Mouse (Mus musculus) liver, embryonic 16.5 days (tissue): ENCODE results near the gene Car14. TPM values are rescaled to one million over a fixed set of nuclear protein-coding genes. Genes with fewer than 3 reads are reported as not detected.
"Not testable (repeated sequence)": the region's sequence is repeated elsewhere in the genome, so short reads cannot be mapped to it uniquely, and the experiment has no call there.

Experiments
- ATAC-seq: fragments of 200-750 bp; cut with Nextera tagmentation; 2 replicates; pipeline ENCODE4 v1.8.0; 2017; ENCODE audit warnings: low read depth, mild to moderate bottlenecking, moderate number of reproducible peaks, moderate library complexity
- H3K27ac ChIP-seq: fragments of 300-500 bp; sonication (generic); 2 replicates; pipeline ENCODE4 v1.5.1; 2014; ENCODE audit warnings: mild to moderate bottlenecking, low read length
- H3K27me3 ChIP-seq: fragments of 300-500 bp; sonication (generic); 2 replicates; pipeline ENCODE4 v1.6.1; 2014; ENCODE audit warnings: low read depth, low read length, mixed read lengths; ENCODE audit not compliant: control insufficient read depth, insufficient read depth
- H3K36me3 ChIP-seq: fragments of 300-500 bp; sonication (generic); 2 replicates; pipeline ENCODE4 v1.6.1; 2014; ENCODE audit warnings: mild to moderate bottlenecking; ENCODE audit not compliant: control insufficient read depth, insufficient read depth
- H3K4me1 ChIP-seq: fragments of 300-500 bp; sonication (generic); 2 replicates; pipeline ENCODE4 v1.6.1; 2014; ENCODE audit warnings: low read depth, low read length, mixed read lengths; ENCODE audit not compliant: control insufficient read depth
- H3K4me2 ChIP-seq: fragments of 300-500 bp; sonication (generic); 2 replicates; pipeline ENCODE4 v1.6.1; 2014; ENCODE audit warnings: low read depth, low read length, mixed read lengths
- H3K4me3 ChIP-seq: fragments of 300-500 bp; sonication (generic); 2 replicates; pipeline ENCODE4 v1.5.1; 2014; ENCODE audit warnings: low read depth, mild to moderate bottlenecking, low read length
- H3K9ac ChIP-seq: fragments of 300-500 bp; sonication (generic); 2 replicates; pipeline ENCODE4 v1.6.1; 2014; ENCODE audit warnings: low read depth, low read length
- H3K9me3 ChIP-seq: fragments of 300-500 bp; sonication (generic); replicated peaks from 2 replicates; pipeline ENCODE4 v1.6.1; 2016; ENCODE audit warnings: low read length; ENCODE audit not compliant: control insufficient read depth
- WGBS: fragments of 180-500 bp; shearing (Covaris S2); extraction: QIAGEN DNeasy Blood & Tissue Kit; methylation state at CpG from one replicate; pipeline ENCODE4 v1.1.7; 2014; ENCODE audit not compliant: insufficient replicate concordance; 5-methylcytosine and 5-hydroxymethylcytosine counted together
- polyA plus RNA-seq: library from polyadenylated mRNA; unstranded; fragments of >200 nt; fragmentation: Nextera tagmentation; extraction: Ambion mirVana; gene quantifications from 2 replicates; pipeline ENCODE4 v1.2.1, GENCODE M21; 2015

The Car14 gene
- polyA plus RNA-seq, 1 experiment from 2014 or later, result 15.4 TPM

DNA sequence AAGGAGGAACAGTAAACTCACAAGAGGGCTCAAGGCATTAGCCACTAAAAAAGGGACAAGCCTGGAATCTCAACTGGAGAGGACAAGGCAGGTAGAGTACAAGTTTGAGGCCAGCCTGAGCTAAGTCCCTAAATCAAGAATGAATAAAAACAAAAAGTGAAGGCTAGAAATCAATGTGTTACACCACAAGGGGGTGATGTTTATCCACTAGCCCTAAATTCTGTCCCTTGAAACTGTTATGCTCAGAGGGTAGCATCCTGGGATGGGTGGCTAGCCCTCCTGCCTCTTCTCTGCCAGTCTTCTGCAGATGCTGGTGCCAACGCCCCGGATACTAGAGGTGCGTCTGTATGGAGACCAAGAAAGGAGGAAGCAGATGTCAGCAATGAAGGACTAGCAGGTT, 44.2 kb downstream of the Car14 start:
- H3K36me3 ChIP-seq, result peaks cover 4% of the 10 kb centered on the region
- no peak overlapping the region for H3K4me3 ChIP-seq
- no peak for ATAC-seq
- 59% methylated on average over 3 of the region's 3 CpGs for WGBS
- no peaks in the 10 kb centered on the region for H3K9me3 ChIP-seq
- H3K27me3 ChIP-seq, result no peaks in the 10 kb centered on the region
- no peak overlapping the region for H3K27ac ChIP-seq
- H3K4me2 ChIP-seq, result no peak overlapping the region
- H3K9ac ChIP-seq, result no peak overlapping the region
- H3K4me1 ChIP-seq, result peaks cover 6% of the 10 kb centered on the region

DNA sequence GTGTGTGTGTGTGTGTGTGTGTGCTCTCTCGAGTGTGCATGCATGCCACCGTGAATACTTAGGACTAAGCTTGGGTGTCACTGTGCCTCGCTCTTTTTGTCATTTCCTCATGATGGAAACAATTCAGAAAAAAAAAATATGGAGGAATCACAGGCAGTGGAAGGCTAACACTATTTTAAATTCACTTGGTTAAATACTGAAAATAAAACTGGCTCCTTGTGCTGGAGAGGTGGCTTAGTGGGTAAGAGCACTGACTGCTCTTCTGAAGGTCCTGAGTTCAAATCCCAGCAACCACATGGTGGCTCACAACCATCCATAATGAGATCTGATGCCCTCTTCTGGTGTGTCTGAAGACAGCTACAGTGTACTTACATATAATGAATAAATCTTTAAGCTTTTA, 46.2 kb downstream of the Car14 start:
- H3K4me3 ChIP-seq, H3K27ac ChIP-seq, H3K4me1 ChIP-seq, H3K27me3 ChIP-seq, H3K36me3 ChIP-seq, H3K9me3 ChIP-seq, H3K9ac ChIP-seq, ATAC-seq, H3K4me2 ChIP-seq: not testable (repeated sequence)
- WGBS, result 63% methylated on average over 3 of the region's 3 CpGs

DNA sequence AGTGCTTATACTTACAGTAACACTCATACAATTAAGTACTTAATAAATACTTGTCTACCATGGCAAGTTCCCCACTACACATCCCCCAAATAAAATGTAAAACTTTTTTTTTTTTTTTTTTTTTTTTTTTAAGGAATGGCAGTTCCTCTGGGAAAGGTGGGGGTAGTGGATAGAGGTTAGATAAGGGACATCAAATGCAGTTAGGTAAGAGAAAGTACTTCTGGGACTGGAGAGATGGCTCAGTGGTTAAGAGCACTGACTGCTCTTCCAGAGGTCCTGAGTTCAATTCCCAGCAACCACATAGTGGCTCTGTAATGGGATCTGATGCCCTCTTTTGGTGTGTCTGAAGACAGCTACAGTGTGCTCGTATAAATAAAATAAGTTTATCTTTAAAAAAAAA, 47.4 kb downstream of the Car14 start:
- not testable (repeated sequence) for H3K9me3 ChIP-seq, H3K27me3 ChIP-seq, H3K9ac ChIP-seq, H3K4me1 ChIP-seq, H3K27ac ChIP-seq, ATAC-seq, H3K4me3 ChIP-seq, H3K4me2 ChIP-seq
- H3K36me3 ChIP-seq, result peaks cover 13% of the 10 kb centered on the region
- 72% methylated on average over 1 of the region's 1 CpGs for WGBS

DNA sequence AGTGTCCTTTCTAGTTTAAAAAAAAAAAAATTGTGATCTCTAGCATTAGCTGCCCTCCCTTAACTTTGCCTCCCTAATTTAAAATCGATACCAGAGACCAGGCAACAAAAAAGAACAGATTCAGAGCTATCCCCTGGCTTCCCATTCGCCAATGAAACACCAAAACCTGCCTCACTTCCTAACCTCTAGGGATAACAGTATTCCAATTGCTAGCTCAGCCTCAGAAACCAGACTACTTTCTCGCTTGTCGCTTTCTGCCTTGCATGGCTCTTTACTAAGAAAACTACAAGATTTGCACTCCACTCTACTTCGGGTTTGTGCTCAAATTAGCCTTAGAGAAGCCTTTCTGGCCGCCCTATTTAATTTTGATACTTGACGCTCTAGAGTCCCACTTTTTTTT, 48.4 kb downstream of the Car14 start:
- peak overlapping the region; percentile 79 for H3K4me2 ChIP-seq

DNA sequence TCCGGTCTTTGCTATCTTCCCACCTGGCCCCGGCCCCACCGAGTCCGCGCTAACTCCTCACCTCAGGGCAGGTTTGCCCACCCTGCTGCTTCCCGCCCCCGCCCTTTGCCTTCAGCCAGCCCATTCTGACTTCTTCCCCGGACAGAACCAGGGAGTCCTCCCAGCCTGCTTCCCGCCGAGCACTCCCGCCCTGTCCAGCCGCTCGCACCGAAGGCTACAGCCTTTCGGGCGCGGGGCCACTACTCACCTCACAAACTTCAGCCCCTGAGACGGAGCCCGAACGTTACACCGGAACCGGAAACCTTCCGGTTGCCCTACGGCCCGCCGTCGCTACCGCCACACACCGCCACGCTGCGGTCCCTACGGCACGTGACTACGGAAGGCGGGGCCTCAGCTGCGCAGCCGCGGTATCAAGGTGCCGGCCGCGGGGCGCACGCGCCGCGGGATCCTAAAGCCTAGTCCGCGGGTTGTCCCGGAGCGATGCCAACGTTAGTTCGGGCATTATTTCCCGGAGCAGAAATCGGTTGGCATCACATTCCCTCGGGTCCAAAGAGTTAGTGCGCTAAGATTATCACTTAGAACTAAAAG, 48.9 kb downstream of the Car14 start, which contains the start of gene Prpf3:
Gene Prpf3, minus strand, starts transcription at position 384 of the 588 bp plus-strand sequence.
- no peaks in the 10 kb centered on the region for H3K27me3 ChIP-seq
- WGBS, result under 1% methylated on average over 56 of the region's 56 CpGs

More for the DNA sequence above, 48.4 kb downstream of the Car14 start:
- no peak for ATAC-seq
- peak overlapping the region; percentile 84 for H3K27ac ChIP-seq
- H3K4me1 ChIP-seq, result peaks cover 15% of the 10 kb centered on the region
- H3K36me3 ChIP-seq, result peaks cover 18% of the 10 kb centered on the region
- peak overlapping the region; percentile 85 for H3K9ac ChIP-seq
- no peaks in the 10 kb centered on the region for H3K27me3 ChIP-seq
- no peaks in the 10 kb centered on the region for H3K9me3 ChIP-seq
- peak overlapping the region; percentile 82 for H3K4me3 ChIP-seq
- 36% methylated on average over 7 of the region's 7 CpGs for WGBS

DNA sequence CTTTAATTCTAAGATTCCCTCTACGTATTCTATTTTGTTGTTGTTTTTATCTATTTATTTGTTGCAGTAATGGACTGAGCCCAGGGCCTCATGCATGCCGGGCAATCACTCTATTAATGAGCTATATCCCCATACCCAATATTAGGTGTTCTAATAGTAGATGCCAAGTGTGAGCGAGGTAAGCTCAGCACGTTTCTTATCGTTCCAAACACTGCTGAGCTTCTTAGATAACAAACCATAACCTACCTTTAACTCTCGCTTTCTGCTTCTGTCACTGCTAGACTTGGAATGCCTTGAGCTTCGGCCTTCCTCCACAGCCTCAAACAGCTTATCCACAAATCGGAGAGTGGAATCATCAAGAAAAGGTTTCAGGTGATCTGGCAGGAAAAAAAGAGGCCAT, 53.2 kb downstream of the Car14 start:
- ATAC-seq, result peak; percentile 24; the same call in 1 of the 2 replicates
- Histone ChIP-seq H3K27me3 (no peaks in the 10 kb centered on the region), H3K27ac (no peak overlapping the region), H3K9ac (no peak overlapping the region), H3K4me1 (peaks cover 18% of the 10 kb centered on the region), H3K9me3 (no peaks in the 10 kb centered on the region), H3K36me3 (peaks cover 58% of the 10 kb centered on the region), H3K4me3 (no peak overlapping the region), H3K4me2 (no peak overlapping the region)
- 39% methylated on average over 8 of the region's 8 CpGs for WGBS

More for the DNA sequence above, 48.9 kb downstream of the Car14 start, which contains the start of gene Prpf3:
- H3K27ac ChIP-seq, result peak within 1 kb of the TSS; percentile 84
- no peaks in the 10 kb centered on the region for H3K9me3 ChIP-seq
- H3K36me3 ChIP-seq, result peaks cover 18% of the 10 kb centered on the region
- peak within 1 kb of the TSS; percentile 85 for H3K9ac ChIP-seq
- H3K4me3 ChIP-seq, result peak within 1 kb of the TSS; percentile 82
- H3K4me1 ChIP-seq, result peaks cover 19% of the 10 kb centered on the region
- peak; percentile 98 for ATAC-seq
- peak within 1 kb of the TSS; percentile 79 for H3K4me2 ChIP-seq

DNA sequence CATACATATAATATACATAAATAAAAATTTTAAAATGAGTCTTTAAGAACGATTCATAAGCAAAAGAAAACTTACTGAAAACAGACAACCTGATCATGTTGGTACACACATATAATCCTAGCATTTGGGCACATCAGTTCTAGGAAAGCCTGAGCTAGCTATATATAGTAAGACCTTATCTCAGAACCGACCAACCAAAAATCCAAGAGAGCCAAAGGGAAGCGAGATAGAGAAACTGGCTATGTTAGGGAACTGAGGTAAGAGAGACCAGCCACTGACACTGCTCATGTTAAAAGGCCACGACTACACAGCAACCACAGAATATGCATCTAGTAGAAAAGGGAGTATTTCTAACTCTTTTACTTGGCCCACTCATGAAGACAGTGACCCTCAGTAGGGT, 53.9 kb downstream of the Car14 start:
- 0 out of 2 replicates have a peak, but pooled peaks have one; percentile 17 for ATAC-seq
- H3K9ac ChIP-seq, result no peak overlapping the region
- no peak overlapping the region for H3K27ac ChIP-seq
- no peaks in the 10 kb centered on the region for H3K9me3 ChIP-seq
- no peaks in the 10 kb centered on the region for H3K27me3 ChIP-seq
- peaks cover 14% of the 10 kb centered on the region for H3K4me1 ChIP-seq
- no peak overlapping the region for H3K4me3 ChIP-seq
- 30% methylated on average over 4 of the region's 4 CpGs for WGBS
- H3K36me3 ChIP-seq, result peaks cover 64% of the 10 kb centered on the region
- H3K4me2 ChIP-seq, result no peak overlapping the region

Other genes with a start within 250 kb of the Car14 start
- 11.1 and 14.5 TPM in 2 replicates for gene Mcl1, start 245.9 kb downstream of the Car14 start, polyA plus RNA-seq
- 0.74 and 0.83 TPM in 2 replicates for gene Adamtsl4, start 216.8 kb downstream of the Car14 start, polyA plus RNA-seq
- 21.2 and 26.7 TPM in 2 replicates for gene Ecm1, start 165.1 kb downstream of the Car14 start, polyA plus RNA-seq
- 33.0 and 33.9 TPM in 2 replicates for gene Tars2, start 144.5 kb downstream of the Car14 start, polyA plus RNA-seq
- 7.7 and 7.9 TPM in 2 replicates for gene Rprd2, start 85.8 kb downstream of the Car14 start, polyA plus RNA-seq
- gene Prpf3, start 48.8 kb downstream of the Car14 start, polyA plus RNA-seq, result 23.1 and 23.7 TPM in 2 replicates
- gene Mrps21, start 33.2 kb downstream of the Car14 start, polyA plus RNA-seq, result 156 and 178 TPM in 2 replicates
- 0.78 and 1.1 TPM in 2 replicates for gene Ciart, start 22.4 kb downstream of the Car14 start, polyA plus RNA-seq
- gene BC028528, start 12.7 kb downstream of the Car14 start, polyA plus RNA-seq, result 5.5 and 6.8 TPM in 2 replicates
- 10.9 and 12.6 TPM in 2 replicates for gene Aph1a, start 10.7 kb downstream of the Car14 start, polyA plus RNA-seq
- gene Anp32e, start 24.6 kb upstream of the Car14 start, polyA plus RNA-seq, result 118 and 125 TPM in 2 replicates
- 4.2 and 4.5 TPM in 2 replicates for gene Plekho1, start 91.3 kb upstream of the Car14 start, polyA plus RNA-seq
- gene Vps45, start 153.8 kb upstream of the Car14 start, polyA plus RNA-seq, result 11.7 and 12.9 TPM in 2 replicates
- gene Otud7b, start 199.8 kb upstream of the Car14 start, polyA plus RNA-seq, result 5.8 and 7.7 TPM in 2 replicates